Mouse (Mus musculus): ENCODE measurements at regions not wholly inside any gene's neighbourhood (a gene's known extent, or its start where the extent isn't known, plus 50 kb on each side); places are given as distances from the start of the nearest gene placed in this dataset.

- TF ChIP-seq POLR2A (IDR thresholded peaks at IDR 0.05; ENCODE audit: borderline replicate concordance, extremely low read depth, low read depth, low read length), result no peak
- no peak for TF ChIP-seq CTCF (IDR thresholded peaks at IDR 0.05; ENCODE audit: insufficient read depth, low read length)
Observed at GRCm38 (mm10) chr9:30610328-30610727, 183.4 kb downstream of the Snx19 start.
